Mouse (Mus musculus) c-Kit-positive CD71-positive TER-119-negative erythroid progenitor cells, embryonic 14.5 days (primary cell): ENCODE results near the gene Pwwp2b.
A peak's percentile ranks its signal among the peaks of the same experiment; 100 is the strongest.

Source experiments
- DNase-seq: peaks from one replicate; pipeline ENCODE4 v3.0.0-alpha.2; 2013; ENCODE audit warnings: low read depth

Gene Pwwp2b

GRCm38 (mm10) chr7:139247881-139248614 is at the start of gene Pwwp2b:
TSS of gene Pwwp2b (plus strand) at chr7:139248482.
- DNase-seq, result no peak

- no peak for DNase-seq
Measured at GRCm38 (mm10) chr7:139200108-139200507, 48.2 kb upstream of the Pwwp2b start.

GRCm38 (mm10) chr7:139201209-139201608 is 47.1 kb upstream of the Pwwp2b start:
- no peak for DNase-seq

GRCm38 (mm10) chr7:139208023-139208772 is 40.1 kb upstream of the Pwwp2b start:
- peak; percentile 50 for DNase-seq

GRCm38 (mm10) chr7:139208773-139209095 is 39.5 kb upstream of the Pwwp2b start:
- DNase-seq, result no peak

- no peak for DNase-seq
Measured at GRCm38 (mm10) chr7:139211761-139212160, 36.5 kb upstream of the Pwwp2b start.

- DNase-seq, result peak; percentile 95
Measured at GRCm38 (mm10) chr7:139212754-139213745, 35.2 kb upstream of the Pwwp2b start, which contains the start of the genes Lrrc27 and Stk32c. TSS of gene Lrrc27 (plus strand) at chr7:139212988. TSS of gene Stk32c (minus strand) at chr7:139213307.

- DNase-seq, result no peak
Measured at GRCm38 (mm10) chr7:139213751-139214150, 34.5 kb upstream of the Pwwp2b start.

GRCm38 (mm10) chr7:139214160-139214559 is 34.1 kb upstream of the Pwwp2b start:
- no peak for DNase-seq

GRCm38 (mm10) chr7:139214596-139215340 is 33.5 kb upstream of the Pwwp2b start:
- no peak for DNase-seq

- no peak for DNase-seq
Measured at GRCm38 (mm10) chr7:139215516-139215915, 32.8 kb upstream of the Pwwp2b start.

- no peak for DNase-seq
Measured at GRCm38 (mm10) chr7:139215946-139216345, 32.3 kb upstream of the Pwwp2b start.

GRCm38 (mm10) chr7:139216464-139216863 is 31.8 kb upstream of the Pwwp2b start:
- no peak for DNase-seq

GRCm38 (mm10) chr7:139217046-139217445 is 31.2 kb upstream of the Pwwp2b start:
- no peak for DNase-seq

- no peak for DNase-seq
Measured at GRCm38 (mm10) chr7:139218641-139219415, 29.5 kb upstream of the Pwwp2b start.

GRCm38 (mm10) chr7:139219486-139219885 is 28.8 kb upstream of the Pwwp2b start:
- no peak for DNase-seq

- DNase-seq, result no peak
Measured at GRCm38 (mm10) chr7:139220303-139220702, 28.0 kb upstream of the Pwwp2b start.

- no peak for DNase-seq
Measured at GRCm38 (mm10) chr7:139221072-139221471, 27.2 kb upstream of the Pwwp2b start.

GRCm38 (mm10) chr7:139221856-139222255 is 26.4 kb upstream of the Pwwp2b start:
- DNase-seq, result no peak

- DNase-seq, result no peak
Measured at GRCm38 (mm10) chr7:139222341-139222740, 25.9 kb upstream of the Pwwp2b start.

GRCm38 (mm10) chr7:139224070-139224469 is 24.2 kb upstream of the Pwwp2b start:
- DNase-seq, result no peak
